15 mouse cellular contexts compared by ENCODE assay signal in the genomic region with DNA sequence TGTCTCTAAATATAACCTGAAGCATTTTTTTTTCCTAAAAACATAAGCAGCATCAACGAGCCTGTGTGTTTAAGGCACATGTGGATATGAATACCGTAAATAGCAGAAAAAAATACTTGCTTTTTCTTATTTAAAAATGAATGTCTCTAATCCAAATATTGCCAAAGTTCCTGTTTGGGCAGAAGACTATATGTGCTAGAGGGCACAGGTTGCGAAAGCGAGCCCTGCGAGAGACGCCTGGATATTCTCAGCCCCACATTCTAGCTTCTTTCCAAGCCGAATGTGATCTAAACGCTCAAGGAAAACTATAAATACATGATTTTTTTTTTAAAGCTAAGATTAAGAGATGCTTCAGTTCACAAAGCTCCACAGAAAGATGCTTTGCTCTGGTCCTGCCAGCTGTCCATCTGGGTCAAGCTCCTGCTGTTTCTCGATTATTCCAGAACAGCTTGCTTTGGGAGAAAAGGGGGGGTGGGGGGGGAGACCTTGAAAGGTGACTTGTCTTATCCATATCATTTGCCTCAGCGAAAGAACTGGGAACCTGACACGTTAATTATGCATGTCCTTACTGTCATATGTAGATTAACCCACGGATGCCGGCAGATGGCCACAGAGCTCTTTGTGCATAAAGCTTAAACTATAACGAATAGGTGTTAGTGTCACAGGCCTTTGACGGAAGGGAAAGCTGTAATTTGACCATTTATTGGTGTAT. TPM values are rescaled to one million over a fixed set of nuclear protein-coding genes. Genes with fewer than 3 reads are reported as not detected.
A peak's percentile ranks its signal among the peaks of the same experiment; 100 is the strongest.
DNase-seq lines count a peak whose midpoint lies in the region; ATAC-seq lines count a peak whose summit lies in the region.
"Had no signal": no experiment of that assay in that cellular context is flagged by ENCODE, and none has a peak within 500 bp of the region (broad histone marks: within the 10 kb centered on the region; RNA-seq: fewer than 3 reads in every experiment).

No protein-coding gene starts in this region.

- peaks cover 14% of the 10 kb centered on the region for H3K4me1 ChIP-seq in hindbrain, embryonic 10.5 days (replicated peaks)
- H3K4me1 ChIP-seq in hindbrain, embryonic 14.5 days (replicated peaks; ENCODE audit: control insufficient read depth, insufficient read depth, low read length), result no peaks in the 10 kb centered on the region
- peaks cover 7% of the 10 kb centered on the region for H3K4me1 ChIP-seq in hindbrain, embryonic 12.5 days
- no peaks in the 10 kb centered on the region for H3K4me1 ChIP-seq in intestine, embryonic 16.5 days (ENCODE audit: control insufficient read depth, insufficient read depth, low read length)
- H3K4me1 ChIP-seq: liver, embryonic 13.5 days had no signal

- peaks cover 39% of the 10 kb centered on the region for H3K36me3 ChIP-seq in hindbrain, embryonic 10.5 days
- no peaks in the 10 kb centered on the region for H3K36me3 ChIP-seq in hindbrain, embryonic 14.5 days (replicated peaks; ENCODE audit: control insufficient read depth, insufficient read depth)
- H3K36me3 ChIP-seq in hindbrain, embryonic 12.5 days, result no peaks in the 10 kb centered on the region
- H3K36me3 ChIP-seq in intestine, embryonic 16.5 days (ENCODE audit: control insufficient read depth, insufficient read depth, low read length), result no peaks in the 10 kb centered on the region
- H3K36me3 ChIP-seq: liver, embryonic 13.5 days had no signal

- ATAC-seq in hindbrain, embryonic 14.5 days (ENCODE audit: low FRiP score), result no peak
- peak; percentile 54; the same call in 1 of the 2 replicates for ATAC-seq in hindbrain, embryonic 12.5 days (ENCODE audit: low FRiP score)
- no peak for ATAC-seq in intestine, embryonic 16.5 days

- H3K9me3 ChIP-seq in hindbrain, embryonic 10.5 days, result no peaks in the 10 kb centered on the region
- H3K9me3 ChIP-seq in hindbrain, embryonic 14.5 days (ENCODE audit: control insufficient read depth, low read length), result no peaks in the 10 kb centered on the region
- H3K9me3 ChIP-seq in hindbrain, embryonic 12.5 days (replicated peaks), result no peaks in the 10 kb centered on the region
- no peaks in the 10 kb centered on the region for H3K9me3 ChIP-seq in intestine, embryonic 16.5 days (ENCODE audit: control insufficient read depth, low read length)
- H3K9me3 ChIP-seq: liver, embryonic 13.5 days had no signal

- no peaks in the 10 kb centered on the region for H3K27me3 ChIP-seq in hindbrain, embryonic 10.5 days (ENCODE audit: insufficient read depth, poor library complexity, severe bottlenecking)
- no peaks in the 10 kb centered on the region for H3K27me3 ChIP-seq in hindbrain, embryonic 14.5 days (ENCODE audit: control insufficient read depth, insufficient read depth, low read length)
- no peaks in the 10 kb centered on the region for H3K27me3 ChIP-seq in hindbrain, embryonic 12.5 days
- no peaks in the 10 kb centered on the region for H3K27me3 ChIP-seq in intestine, embryonic 16.5 days (replicated peaks; ENCODE audit: control insufficient read depth, insufficient read depth, low read length)
- H3K27me3 ChIP-seq: CH12.LX; liver, embryonic 13.5 days had no signal

- 0 out of 2 replicates have a peak overlapping the region, but pooled peaks have one; percentile 66 for H3K27ac ChIP-seq in hindbrain, embryonic 10.5 days
- H3K27ac ChIP-seq in hindbrain, embryonic 14.5 days, result no peak overlapping the region
- peak overlapping the region; percentile 48; the same call in 1 of the 2 replicates for H3K27ac ChIP-seq in hindbrain, embryonic 12.5 days
- H3K27ac ChIP-seq in intestine, embryonic 16.5 days (ENCODE audit: low read length), result no peak overlapping the region

- no peak overlapping the region for H3K9ac ChIP-seq in hindbrain, embryonic 14.5 days
- no peak overlapping the region for H3K9ac ChIP-seq in hindbrain, embryonic 12.5 days
- no peak overlapping the region for H3K9ac ChIP-seq in intestine, embryonic 16.5 days (ENCODE audit: low read depth, low read length)
- H3K9ac ChIP-seq: liver, embryonic 13.5 days had no signal

- no peak overlapping the region for H3K4me2 ChIP-seq in hindbrain, embryonic 14.5 days (replicated peaks)
- H3K4me2 ChIP-seq in hindbrain, embryonic 12.5 days (replicated peaks), result no peak overlapping the region
- H3K4me2 ChIP-seq in intestine, embryonic 16.5 days (ENCODE audit: low read depth, low read length), result no peak overlapping the region
- H3K4me2 ChIP-seq: liver, embryonic 13.5 days had no signal

- WGBS in hindbrain, embryonic 10.5 days, result 67% methylated on average over 15 of the region's 15 CpGs
- WGBS in hindbrain, embryonic 14.5 days, result 49% methylated on average over 15 of the region's 15 CpGs
- WGBS in hindbrain, embryonic 12.5 days, result 59% methylated on average over 15 of the region's 15 CpGs
- 63% methylated on average over 15 of the region's 15 CpGs for WGBS in intestine, embryonic 16.5 days

- H3K4me3 ChIP-seq in hindbrain, embryonic 10.5 days, result no peak overlapping the region
- H3K4me3 ChIP-seq in hindbrain, embryonic 14.5 days (replicated peaks; ENCODE audit: low read length), result no peak overlapping the region
- H3K4me3 ChIP-seq in hindbrain, embryonic 12.5 days, result no peak overlapping the region
- H3K4me3 ChIP-seq in intestine, embryonic 16.5 days (ENCODE audit: low read length), result no peak overlapping the region
- H3K4me3 ChIP-seq: liver, embryonic 13.5 days had no signal

- DNase-seq in hindbrain, embryonic 10.5 days (ENCODE audit: low spot score), result no peak
- DNase-seq in hindbrain, embryonic 14.5 days (ENCODE audit: low spot score), result no peak
- peak; percentile 12 for DNase-seq in R1 (ENCODE audit: low read depth, low spot score)
- peak; percentile 42 to 43 for DNase-seq in cerebellum, adult 18-20 months
- no peak for DNase-seq in frontal cortex, postnatal 14 days (ENCODE audit: low spot score in 2 of 2)
- DNase-seq in Muller cell, postnatal 12 days (ENCODE audit: inconsistent ontology term), result no peak
- DNase-seq: heart, postnatal 4 days; liver, embryonic 13.5 days; thymus, adult 18-20 months had no signal

RNA-seq across cellular contexts. Expression of a gene that starts 11.5 kb away (rescaled TPM):
- polyA plus RNA-seq in hindbrain, embryonic 10.5 days (2016; fragmentation: Nextera tagmentation; extraction: Ambion mirVana), result 18.3 and 18.6 TPM in 2 replicates
- polyA plus RNA-seq in hindbrain, embryonic 14.5 days (2014; fragmentation: Nextera tagmentation; extraction: Ambion mirVana), result 7.0 and 7.6 TPM in 2 replicates
- polyA plus RNA-seq in hindbrain, embryonic 12.5 days (2016; fragmentation: Nextera tagmentation; extraction: Ambion mirVana), result 13.9 and 14.9 TPM in 2 replicates
- 1.2 and 1.3 TPM in 2 replicates for polyA plus RNA-seq in intestine, embryonic 16.5 days (2015; fragmentation: Nextera tagmentation; extraction: Ambion mirVana)

RNA-seq across cellular contexts. Expression of a gene that starts 19.2 kb away (rescaled TPM):
- not detected in 2 replicates for polyA plus RNA-seq in hindbrain, embryonic 10.5 days (2016; fragmentation: Nextera tagmentation; extraction: Ambion mirVana)
- 0.14 TPM in 1 of 2 replicates, not detected in the other for polyA plus RNA-seq in hindbrain, embryonic 14.5 days (2014; fragmentation: Nextera tagmentation; extraction: Ambion mirVana)
- not detected in 2 replicates for polyA plus RNA-seq in hindbrain, embryonic 12.5 days (2016; fragmentation: Nextera tagmentation; extraction: Ambion mirVana)
- polyA plus RNA-seq in intestine, embryonic 16.5 days (2015; fragmentation: Nextera tagmentation; extraction: Ambion mirVana), result not detected in 2 replicates
- polyA plus RNA-seq: embryonic facial prominence, embryonic 14.5 days; kidney, embryonic 16.5 days; liver, embryonic 13.5 days; spleen, adult 2 months had no signal

Comparison
In these comparisons a context has a peak if more than half of its experiments do, and no peak if none do; other contexts are left out.
1. H3K27ac ChIP-seq: peak in hindbrain, embryonic 10.5 days (single experiment) and hindbrain, embryonic 12.5 days (single experiment); none in hindbrain, embryonic 14.5 days (single experiment) and intestine, embryonic 16.5 days (single experiment).
2. DNase-seq: peak in R1 (single experiment) and cerebellum, adult 18-20 months (2 of 2); none in hindbrain, embryonic 10.5 days (single experiment), hindbrain, embryonic 14.5 days (single experiment), frontal cortex, postnatal 14 days (0 of 2) and Muller cell, postnatal 12 days (single experiment).